Mouse (Mus musculus) G1E (cell line): ENCODE measurements around the gene Clptm1.

ENCODE experiments used
- CTCF ChIP-seq: IDR thresholded peaks from 2 replicates; pipeline ENCODE4 v1.5.1; 2012; ENCODE audit warnings: low read depth, low read length, inconsistent platforms, mixed read lengths
- GATA1 ChIP-seq: IDR thresholded peaks from 2 replicates; pipeline ENCODE4 v1.6.1; 2012; ENCODE audit warnings: borderline replicate concordance, low read length, inconsistent platforms, mixed read lengths
- POLR2AphosphoS5 ChIP-seq: IDR thresholded peaks from 2 replicates; pipeline ENCODE4 v1.6.1; 2012; ENCODE audit warnings: low read depth, low read length, inconsistent platforms; ENCODE audit not compliant: insufficient replicate concordance
- TAL1 ChIP-seq: conservative IDR thresholded peaks from 2 replicates; pipeline ENCODE4 v1.6.1; 2012; ENCODE audit warnings: low read depth, low read length, inconsistent platforms, mixed read lengths

- TF ChIP-seq CTCF (no peak), GATA1 (no peak), POLR2AphosphoS5 (no peak), TAL1 (peak; percentile 59)
These were observed 30.4 kb upstream of the Clptm1 start for GRCm38 (mm10) chr7:19695213-19695594.
